Mouse (Mus musculus) urinary bladder, postnatal 14 days (tissue): Measurements from ENCODE around the gene St3gal5.

Source experiments
- DNase-seq: peaks from one replicate; pipeline ENCODE4 v3.0.0; 2021; ENCODE audit warnings: low spot score

St3gal5 gene

DNA sequence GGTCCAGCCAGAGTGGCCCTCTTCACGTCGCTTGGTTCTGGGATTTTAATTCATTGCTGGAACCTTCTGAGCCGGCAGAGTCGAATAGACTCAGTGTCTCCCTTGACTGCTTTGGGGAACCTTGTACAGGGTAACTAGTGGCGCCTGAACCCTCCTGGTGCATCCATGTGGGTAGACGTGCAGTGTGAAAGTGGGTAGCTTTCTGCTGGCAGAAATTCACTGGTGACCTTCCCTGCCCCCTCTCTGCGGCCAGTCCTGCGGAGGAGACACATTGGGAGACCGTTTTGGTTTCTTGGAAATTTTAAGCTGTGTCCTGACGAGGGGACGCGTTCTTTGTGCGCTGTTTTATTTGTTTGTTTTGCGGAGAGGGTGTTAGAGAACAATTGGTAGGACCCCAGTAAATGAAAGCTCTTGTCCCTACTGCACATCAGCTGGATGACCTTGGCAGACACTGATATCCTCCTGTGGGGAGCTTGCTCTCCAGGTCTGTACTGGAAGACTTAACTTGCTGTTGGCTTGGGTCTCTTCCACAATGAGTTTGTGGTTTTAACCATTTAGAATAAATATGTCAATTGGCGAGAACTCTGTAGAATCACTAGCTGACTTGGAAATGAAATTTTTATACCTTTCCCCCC, 746 bp downstream of the St3gal5 start:
- no peak for DNase-seq

DNA sequence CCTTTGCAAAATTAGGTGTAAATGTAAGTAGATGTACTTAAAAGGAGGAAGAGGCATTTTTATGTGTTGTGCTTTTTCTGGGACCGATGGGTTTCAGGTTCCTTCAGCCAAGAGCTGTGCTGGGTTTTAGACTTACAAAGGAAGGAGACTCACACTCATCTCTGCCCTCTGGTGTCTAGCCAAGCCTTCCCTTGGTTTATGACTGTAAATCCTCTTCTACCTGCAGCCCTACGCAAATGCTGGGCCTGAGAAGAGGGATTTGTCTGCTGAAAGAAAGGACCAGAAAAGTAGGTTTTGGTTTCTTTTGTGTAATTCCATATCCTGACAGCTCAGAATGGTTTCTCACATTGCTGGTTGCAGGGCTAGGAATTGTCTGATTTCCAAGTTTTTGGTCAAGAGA, 1.3 kb downstream of the St3gal5 start:
- no peak for DNase-seq

DNA sequence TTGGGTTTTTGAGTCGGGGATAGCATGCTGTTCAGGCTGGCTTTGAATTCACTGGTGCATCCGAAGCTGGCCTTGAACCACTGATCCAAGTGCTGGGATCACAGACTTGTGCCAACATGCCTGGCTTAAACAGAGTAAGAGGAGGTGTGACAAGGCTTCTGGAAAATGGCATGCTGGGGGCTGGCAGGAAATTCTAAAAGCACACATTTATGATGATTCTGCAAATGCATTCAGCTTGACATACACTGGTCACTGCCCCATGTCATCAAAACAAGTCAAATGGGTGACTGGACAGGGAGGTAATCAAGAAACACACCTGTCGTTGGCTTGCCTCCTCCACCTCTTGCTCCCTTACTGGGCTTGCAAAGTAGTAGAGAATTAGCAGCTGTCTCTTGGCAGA, 1.9 kb downstream of the St3gal5 start:
- DNase-seq, result no peak

DNA sequence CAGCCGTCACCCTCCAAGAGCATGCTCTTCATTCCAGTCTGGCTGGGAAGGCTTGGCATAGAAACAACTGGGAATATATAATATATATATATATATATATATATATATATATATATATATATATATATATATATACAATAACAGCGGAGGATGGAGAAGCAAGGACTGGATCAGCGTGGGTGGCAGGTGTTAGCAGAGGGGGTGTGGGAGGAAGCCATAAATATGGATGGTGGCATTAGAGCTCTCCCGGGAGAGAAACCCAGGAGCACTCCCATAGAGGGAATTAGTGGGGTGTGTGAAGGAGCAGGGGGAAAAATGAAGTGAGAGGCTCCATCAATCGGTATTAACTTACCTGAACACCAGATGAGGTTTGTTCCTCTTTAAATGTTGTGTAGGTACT, 2.8 kb downstream of the St3gal5 start:
- DNase-seq, result no peak

DNA sequence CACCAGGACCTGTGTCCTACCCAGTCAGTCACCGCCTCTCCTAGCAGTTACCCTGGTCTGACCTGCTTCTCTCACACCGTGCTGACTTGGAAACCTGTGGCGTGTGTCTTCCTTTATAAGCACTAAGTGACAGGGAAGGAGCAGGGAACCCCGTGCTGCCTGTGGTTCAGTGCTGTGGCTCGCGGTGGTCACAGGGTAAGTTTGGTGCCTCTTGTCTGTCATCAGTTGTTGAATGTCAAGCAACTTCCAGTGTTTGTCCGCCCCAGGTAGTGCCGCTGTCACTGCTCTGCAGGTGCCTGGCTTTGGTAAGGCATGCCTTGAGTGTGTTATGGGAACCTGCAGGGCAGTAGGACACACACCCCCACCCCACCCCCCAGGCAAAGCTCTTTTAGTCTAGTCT, 3.5 kb downstream of the St3gal5 start:
- DNase-seq, result no peak

DNA sequence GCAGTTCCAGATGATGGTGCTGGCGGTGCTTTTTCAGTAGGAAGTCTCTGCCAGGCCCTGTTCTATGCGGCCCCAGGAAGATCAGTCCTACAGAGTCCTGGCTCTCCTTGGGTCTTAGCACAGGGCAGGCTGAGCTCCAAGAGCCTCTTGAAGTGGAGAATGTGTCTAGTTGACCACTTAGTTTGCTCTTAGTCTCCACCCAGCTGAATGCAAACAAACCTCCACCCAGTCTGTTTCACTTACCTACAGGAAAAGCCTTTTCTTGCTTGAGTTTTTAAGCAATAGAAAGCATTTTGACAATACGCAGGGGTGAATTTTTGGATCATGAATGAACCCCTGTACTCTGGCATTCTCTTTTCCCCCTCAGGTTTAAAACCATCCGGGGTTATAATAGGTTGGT, 4.0 kb downstream of the St3gal5 start:
- DNase-seq, result no peak

DNA sequence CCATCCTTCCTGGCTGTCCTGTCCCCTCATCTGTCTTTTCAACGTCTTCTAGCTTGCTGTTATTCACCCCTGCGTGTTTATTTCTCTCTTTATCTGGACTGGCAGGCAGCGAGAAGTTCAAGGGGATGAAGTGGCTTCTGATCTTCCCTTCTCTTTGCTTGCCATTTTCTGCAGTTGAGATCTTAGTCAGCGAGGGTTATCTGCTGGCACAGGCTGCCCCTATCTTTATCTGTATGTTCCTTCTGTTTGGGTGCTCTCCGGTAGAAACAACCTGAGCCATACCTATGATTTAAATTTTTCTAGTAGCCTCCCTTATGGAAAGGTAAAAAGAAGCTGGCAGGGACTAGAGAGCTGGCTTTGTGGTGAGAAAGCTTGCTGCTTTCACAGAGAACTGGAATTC, 4.7 kb downstream of the St3gal5 start:
- DNase-seq, result no peak

DNA sequence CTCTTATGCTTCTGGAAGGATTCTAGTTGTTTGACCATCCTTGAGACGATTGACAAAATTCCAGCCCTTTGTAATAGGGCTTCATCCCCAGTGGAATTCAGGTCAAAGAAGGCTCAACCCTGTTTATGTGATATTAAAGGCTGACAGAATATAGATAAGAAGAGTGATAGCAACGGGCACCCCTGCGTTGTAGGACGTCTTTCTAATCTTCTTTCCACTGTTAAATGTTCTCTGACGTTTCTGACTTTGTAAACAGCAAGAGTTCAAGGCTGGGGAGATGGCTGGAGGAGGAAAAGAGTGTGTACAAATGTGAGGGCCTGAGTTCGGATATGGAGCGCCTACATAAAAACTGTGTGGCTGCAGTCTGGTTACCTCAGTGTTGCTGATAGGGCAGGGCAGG, 7.1 kb downstream of the St3gal5 start:
- no peak for DNase-seq

DNA sequence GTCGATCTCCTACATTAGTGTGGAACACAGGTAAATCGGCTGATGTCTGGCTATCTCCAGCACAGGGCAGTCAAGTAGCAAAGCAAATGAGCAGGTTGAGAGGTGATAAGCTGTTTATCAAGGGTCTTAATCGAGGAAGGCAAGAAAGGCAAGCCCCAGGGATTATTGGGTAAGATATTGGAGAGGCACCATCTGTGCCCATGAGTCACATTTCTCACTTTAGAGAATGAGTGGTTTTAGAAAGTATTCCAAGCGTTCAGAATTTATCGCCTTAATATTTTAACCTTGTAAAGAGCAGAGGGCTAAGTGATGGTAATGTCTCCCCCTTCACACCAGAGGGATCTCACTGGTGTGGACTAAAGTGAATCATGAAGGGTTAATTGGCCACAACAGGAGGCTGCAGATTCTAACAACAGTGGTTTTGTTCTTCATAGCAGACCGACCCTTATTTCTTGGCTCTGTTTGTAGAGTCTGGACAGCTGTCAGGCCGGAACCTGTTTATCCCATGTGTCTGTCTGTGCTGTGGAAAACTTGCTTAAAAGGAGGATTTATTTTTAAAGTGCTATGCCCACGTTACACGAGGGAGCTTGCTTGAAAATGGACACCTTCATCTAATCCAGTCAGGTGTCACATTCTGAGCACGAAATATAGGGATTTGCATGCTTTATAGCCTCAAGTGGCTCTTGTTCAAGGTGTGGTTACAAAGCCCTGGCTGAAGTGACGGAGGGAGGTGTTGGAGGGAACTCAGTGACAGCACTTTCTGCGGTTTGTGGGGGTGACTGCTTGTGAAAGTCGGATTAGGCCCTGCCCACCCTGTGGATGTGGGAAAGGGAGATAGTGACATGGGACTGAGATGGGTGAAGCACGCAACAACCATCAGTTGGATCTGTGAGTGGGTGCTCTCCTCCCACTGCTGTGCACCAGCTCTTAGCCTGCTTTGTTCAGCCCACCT, 11.8 kb downstream of the St3gal5 start:
- DNase-seq, result no peak

DNA sequence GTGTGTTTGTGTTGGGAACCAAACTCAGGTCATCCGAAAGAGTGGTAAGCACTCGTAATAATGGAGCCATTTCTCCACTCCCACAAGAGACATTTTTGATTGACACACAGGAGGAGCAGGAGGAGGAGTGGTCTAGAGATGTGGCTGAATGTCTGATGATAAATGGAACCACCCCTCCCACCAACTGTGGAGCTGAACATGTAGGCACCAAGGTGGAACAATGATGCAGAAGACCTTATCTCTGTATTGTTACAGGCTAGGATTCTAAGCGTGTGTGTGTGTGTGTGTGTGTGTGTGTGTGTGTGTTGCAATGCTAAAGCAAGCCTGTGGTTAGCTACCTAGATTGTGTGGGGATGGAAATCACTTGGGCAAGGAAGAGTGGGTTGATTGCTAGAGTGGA, 13.2 kb downstream of the St3gal5 start:
- DNase-seq, result no peak

DNA sequence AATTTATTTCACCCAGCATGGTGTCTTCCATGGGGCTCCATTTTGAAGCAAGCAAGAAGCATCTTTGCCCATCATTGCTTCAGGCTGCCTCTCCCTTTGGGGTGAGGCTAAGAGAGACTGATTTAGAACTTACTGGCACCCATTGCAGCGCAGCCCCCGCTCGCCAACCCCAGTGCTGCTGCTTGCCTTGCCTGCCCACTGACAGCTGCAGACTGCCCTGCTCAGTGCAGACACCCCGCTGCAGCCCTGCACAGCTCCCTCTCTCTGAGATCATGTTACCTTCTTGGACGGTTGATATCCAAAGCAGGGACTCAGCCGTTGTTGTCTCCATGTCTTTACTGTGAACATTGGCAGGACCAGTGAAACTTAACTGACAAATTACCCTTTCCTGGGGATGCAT, 15.2 kb downstream of the St3gal5 start:
- no peak for DNase-seq

DNA sequence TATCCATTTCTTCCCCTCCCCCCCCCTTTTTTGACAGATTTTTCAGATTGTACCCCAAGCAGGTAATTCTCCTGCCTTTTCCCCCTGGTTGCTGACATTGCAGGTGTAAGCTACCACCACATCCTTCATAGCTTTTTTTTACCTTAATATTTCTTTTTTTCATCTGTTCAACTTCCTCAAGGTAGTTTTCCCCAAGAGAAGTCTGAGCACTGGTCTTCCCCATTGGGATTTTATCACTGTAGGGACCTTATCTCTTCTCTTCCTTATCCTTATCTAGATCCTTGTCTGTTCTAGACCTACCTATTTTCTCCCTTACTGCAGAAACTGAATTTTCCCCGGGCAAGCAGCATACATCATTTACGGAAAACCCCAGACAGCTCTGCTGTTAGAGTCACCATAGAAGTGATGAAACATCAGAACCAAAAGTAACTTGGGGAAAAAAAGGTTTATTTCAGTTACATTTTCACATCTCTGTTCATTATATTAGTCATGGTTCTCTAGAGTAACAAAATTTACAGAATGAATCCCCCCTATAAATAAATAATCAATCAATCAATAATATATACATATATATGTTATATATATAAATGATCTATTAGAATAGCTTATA, 15.8 kb downstream of the St3gal5 start:
- no peak for DNase-seq

DNA sequence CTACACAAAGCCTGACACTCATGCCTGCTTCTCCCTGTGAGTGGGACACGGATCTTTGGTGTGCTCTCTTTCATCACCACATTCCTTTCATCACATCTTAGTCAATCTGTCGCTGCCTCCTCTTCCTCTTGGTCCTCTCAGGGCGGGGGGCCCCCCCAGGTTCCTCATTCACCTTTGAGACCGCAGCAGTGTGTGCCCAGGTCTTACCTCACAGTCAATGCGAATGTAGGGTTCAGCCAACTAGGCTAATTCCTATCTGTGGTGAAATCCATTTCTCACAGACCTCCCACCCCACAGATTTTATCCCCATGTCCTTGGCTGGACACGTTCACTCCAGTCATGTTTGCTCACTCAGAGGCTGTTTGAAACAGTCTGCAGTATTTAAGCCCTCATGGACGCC, 17.5 kb downstream of the St3gal5 start:
- DNase-seq, result no peak

DNA sequence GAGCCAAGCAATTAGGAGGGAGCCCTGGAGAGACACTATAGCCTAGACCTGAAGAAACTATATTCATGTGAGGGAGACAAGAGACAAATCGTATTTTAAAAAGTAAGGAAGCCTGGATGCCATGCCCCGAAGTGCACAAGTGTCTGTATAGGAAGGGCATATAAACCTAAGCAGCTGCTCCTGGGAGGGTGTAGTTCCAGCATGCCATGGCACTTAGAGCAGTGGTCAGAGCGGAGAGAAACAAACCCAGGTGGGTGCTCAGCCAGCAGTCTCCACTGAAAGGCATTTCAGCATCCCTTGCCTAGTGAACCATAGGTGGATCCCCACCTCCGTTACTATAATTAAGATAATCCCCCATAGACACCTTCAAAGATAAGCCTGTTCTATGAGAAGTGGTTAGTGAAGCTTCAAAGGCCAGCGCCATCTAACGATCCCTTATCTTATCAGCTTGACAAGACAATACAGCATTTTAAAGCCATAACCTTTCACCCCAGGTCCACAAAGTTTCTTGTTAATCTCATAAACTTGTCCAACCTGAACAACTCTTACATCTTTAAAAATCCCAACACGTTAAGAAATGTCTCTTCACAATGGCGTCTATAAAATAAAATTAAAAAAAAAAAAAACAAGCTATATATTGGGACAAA, 20.1 kb downstream of the St3gal5 start:
- no peak for DNase-seq

DNA sequence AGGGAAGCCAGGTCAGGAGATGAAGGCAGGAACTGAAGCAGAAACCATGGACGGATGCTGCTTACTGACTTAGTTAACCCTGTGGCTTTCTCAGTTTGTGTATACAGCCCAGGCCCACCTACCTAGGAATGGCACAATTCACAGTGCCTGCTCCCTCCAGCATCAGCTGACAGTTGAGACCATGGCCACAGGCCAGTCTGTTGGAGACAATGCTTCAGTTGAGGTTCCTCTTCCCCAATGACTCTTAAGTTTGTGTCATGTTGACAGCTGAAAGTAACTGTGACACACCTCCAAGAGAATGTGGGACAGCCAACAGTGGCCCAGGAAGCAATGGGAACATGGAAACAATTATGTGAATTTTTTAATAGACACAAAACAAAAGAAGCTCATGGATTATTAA, 22.5 kb downstream of the St3gal5 start:
- DNase-seq, result no peak

DNA sequence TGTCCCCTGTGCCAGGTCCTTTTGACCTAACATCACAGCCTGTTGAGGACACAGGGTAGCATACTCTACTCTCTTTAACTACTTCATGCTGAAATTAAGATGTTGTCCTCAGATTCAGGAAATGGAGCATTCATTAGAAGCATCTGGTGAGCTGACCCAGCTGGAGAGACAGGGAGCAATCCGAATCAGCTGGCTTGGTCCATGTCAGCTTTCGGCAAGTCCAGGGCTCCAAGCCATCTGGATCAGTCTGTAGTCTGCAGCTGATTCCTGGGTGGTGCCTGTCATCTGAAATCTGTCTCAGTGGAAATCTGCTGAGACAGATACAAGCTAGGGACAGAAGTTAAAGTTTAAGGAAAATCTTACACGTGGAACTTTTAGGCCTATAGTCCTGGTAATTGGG, 23.9 kb downstream of the St3gal5 start:
- DNase-seq, result no peak

DNA sequence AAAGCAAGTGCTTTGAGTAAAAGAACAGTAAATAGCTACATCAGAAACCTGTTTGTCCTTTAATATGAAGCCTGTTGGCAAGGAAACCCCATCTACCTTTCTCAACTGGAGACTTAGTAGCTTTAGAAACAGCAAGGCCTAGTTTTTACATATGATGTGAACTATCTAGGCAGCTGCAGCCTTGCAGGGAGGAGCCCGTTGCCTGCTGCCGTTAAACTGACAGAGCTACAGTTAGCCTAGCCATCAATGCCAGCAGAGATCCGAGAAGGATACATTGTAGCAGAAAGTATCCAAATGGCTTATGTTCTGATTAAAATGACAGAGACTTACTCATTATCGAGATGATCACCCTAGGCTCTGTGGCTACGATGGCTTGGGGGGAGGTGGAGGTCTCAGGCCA, 25.1 kb downstream of the St3gal5 start:
- no peak for DNase-seq

DNA sequence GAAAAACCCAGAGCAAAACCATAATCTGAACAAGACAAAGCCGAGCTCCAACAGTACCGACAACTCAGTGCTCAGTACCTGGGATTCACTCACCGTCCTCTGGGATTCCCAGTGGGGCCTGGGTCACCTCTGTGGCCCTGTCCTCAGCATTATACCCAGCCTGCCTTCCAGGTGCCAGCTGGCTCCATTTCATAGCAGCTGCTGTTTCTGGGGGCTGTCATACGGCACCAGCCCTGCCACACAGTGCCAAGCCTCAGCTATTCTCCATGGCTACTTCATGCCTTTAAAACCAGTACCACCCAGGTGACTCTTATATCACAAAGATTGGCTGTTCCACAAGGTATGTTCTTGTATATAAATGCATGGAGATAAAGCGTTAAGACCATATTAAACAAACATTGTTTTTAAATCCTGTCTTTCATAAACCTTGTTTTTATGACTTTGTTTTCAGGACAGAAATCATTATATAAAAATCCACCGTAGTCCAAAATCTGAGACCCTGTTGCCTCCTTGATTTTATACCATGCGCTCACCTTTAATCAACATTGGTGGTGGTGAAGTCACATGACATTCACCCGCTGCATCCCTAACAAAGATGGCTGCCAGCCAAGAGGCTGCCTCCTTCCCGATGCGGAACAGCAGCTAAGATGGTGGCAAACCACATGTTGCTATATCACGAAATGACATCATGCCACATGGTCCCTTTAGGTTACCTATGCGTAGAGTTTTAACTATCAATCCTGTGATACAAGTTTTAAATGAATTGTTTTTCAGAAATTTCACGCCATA, 27.1 kb downstream of the St3gal5 start:
- DNase-seq, result no peak

DNA sequence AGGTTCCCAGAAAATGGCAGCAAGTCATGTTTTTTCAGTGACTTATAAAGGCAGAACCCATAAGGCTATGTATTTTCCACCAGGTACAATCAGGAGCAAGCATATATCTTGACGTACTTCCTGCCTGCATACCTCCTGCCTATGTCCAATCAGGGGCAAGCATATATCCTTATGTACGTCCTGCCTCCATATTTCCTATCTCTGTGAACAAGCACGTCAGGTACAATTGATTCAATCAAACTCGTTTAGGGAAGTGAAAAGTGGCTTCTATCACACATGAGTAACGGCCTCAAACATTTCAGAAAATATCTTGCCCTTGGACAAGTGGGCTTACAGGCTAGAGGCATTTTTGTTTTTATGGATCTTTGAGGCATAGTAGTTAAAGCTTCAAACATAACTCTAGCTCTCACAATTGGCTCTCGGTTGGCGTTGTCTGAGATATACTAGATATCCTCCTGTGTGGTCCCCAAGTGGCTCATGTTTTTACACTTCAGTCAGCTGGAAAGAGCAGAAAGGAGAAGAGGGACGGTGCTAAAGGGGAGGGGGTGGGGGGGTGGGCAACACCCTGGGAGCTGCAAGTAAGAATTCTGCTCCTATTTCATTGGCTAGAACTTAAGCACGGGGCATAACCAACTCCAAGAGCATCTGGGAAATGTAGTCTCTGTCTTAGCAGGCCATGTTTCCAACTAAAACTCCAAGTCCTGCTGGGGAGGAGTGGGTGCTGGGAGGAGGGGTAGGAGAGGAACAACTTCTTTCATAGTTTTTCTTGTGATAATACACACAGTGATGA, 28.9 kb downstream of the St3gal5 start:
- DNase-seq, result no peak

DNA sequence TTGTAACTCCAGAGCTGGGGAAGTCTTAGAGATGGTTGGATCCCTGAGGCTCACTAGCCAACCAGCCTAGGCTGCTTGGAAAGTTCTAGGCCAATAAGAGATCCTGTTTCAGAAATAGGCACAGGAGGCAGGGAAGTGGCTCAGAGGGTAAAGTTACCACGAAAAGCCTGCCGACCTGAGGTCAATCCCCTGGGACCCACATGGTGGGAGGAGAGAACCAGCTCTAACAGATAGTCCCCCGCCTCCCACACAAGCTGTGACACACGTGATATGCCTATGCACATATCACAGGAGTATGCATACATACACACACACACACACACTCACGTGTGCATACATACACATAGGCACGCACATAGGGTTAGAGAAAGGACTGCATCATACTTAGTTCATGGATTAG, 32.7 kb downstream of the St3gal5 start:
- no peak for DNase-seq

DNA sequence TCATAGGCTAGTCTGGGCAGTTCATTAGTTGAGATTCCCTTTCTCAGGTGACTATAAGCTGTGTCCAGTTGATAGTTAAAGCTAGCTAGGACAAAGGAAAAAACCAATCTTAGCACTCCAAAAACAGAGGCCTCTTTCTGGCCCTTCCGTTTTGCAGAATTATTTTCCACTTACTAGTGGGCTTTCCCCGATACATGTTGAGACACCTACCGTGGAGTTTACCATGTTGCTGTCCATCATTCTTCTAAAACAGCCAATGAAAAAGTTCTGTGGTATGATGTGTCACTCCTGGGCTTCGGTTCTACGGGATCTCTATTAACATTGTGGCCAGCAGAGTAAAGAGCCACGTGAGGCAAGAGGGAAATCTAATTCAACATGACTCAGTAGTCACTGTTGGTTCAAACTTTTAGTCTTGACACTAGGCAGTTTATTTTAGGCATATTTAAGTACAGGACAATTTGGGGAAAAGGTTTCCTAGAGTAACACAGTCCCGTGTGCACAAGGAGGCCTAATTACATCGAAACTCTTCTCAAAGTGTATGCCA, 35.4 kb downstream of the St3gal5 start:
- no peak for DNase-seq
